Mouse (Mus musculus): Measurements from ENCODE around the gene Kcnk13. TPM values are rescaled to one million over a fixed set of nuclear protein-coding genes. Genes with fewer than 3 reads are reported as not detected.
A peak's percentile ranks its signal among the peaks of the same experiment; 100 is the strongest.

The Kcnk13 gene
- polyA plus RNA-seq, 1 experiment: 3.0 TPM

DNA sequence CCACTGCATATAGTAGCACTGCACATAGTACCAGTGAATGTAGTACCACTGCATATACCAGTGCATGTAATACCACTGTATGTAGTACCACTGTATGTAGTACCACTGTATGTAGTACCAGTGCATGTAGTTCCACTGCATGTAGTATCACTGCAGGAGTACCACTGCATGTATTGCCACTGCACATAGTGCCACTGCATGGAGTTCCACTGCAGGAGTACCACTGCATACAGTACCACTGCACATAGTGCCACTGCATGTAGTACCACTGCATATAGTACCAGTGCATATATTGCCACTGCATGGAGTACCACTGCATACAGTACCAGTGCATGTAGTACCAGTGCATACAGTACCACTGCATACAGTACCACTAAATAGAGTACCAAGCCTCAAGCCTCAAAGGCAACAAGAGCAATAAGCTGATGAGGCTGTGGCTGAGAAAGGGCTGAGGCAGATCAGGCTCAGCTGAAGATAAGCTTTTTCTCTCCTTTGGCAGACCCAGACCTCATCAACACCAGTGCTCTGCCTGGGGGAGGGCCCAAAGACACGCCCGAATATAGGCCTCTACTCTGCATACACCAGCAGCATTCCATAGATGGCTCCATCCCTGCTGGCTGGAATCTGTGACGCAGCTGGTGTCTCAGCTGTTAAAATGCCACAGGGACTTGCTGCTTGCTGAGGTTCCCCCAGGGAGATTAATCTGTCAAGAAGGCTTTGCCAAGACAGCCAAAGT is 135.8 kb downstream of the Kcnk13 start:
- H3K4me1 ChIP-seq (ENCODE audit: control insufficient read depth, insufficient read depth, low read length): no peaks in the 10 kb centered on the region
- H3K4me3 ChIP-seq (replicated peaks; ENCODE audit: extremely low read depth, low read depth, low read length): no peak overlapping the region
- WGBS: 45% methylated on average over 3 of the region's 3 CpGs
- no peak for DNase-seq
- TF ChIP-seq POLR2A (IDR thresholded peaks at IDR 0.05; ENCODE audit: borderline replicate concordance, extremely low read depth, low read depth, low read length): no peak

DNA sequence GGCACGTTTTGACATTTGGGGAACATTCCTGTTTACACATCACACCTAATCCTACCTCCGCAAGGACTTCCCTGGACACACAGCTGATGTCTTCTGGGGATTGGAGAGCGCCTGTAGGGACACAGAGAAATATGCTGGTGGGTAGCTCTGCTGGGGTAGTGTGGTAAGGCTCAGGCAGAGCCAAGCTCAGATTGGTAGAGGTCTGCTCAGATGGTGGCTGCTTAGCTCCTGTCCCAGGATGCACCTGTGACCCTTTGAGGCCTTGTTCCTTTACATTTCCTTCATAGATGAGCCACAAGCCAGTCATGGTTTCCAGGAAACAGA is 136.4 kb downstream of the Kcnk13 start:
- no peaks in the 10 kb centered on the region for H3K4me1 ChIP-seq (ENCODE audit: control insufficient read depth, insufficient read depth, low read length)
- WGBS: 60% methylated on average over 3 of the region's 3 CpGs
- no peak for DNase-seq
- no peak overlapping the region for H3K4me3 ChIP-seq (replicated peaks; ENCODE audit: extremely low read depth, low read depth, low read length)
- no peak for TF ChIP-seq CTCF (IDR thresholded peaks at IDR 0.05; ENCODE audit: insufficient read depth, low read length)
- no peak for TF ChIP-seq POLR2A (IDR thresholded peaks at IDR 0.05; ENCODE audit: borderline replicate concordance, extremely low read depth, low read depth, low read length)

GRCm38 (mm10) chr12:100101651-100102050 is 137.4 kb downstream of the Kcnk13 start:
- 58% methylated on average over 3 of the region's 3 CpGs for WGBS
- Histone ChIP-seq H3K4me1 (ENCODE audit: control insufficient read depth, insufficient read depth, low read length) (no peaks in the 10 kb centered on the region), H3K4me3 (replicated peaks; ENCODE audit: extremely low read depth, low read depth, low read length) (no peak overlapping the region)
- TF ChIP-seq CTCF (IDR thresholded peaks at IDR 0.05; ENCODE audit: insufficient read depth, low read length) (no peak), POLR2A (IDR thresholded peaks at IDR 0.05; ENCODE audit: borderline replicate concordance, extremely low read depth, low read depth, low read length) (no peak)
- DNase-seq: no peak

DNA sequence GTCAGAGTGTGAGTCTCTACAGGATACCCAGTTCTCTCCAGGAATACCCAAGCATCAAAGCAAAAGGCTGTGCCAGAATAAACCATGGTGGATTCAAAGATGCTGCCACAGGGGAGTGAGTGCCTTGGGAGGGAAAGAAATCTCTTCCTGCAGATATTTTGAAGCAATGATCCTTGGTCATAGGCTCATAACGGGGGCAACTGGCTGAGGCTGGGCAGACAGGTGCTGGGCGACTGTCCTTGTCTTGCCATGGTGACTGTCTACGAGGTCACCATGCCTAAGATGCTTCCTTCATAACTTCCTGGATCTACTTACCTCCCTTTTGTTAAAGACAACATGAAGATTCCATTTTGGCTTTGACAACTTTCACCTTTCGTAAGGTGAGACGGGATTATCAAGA is 140.2 kb downstream of the Kcnk13 start:
- no peaks in the 10 kb centered on the region for H3K4me1 ChIP-seq (ENCODE audit: control insufficient read depth, insufficient read depth, low read length)
- no peak overlapping the region for H3K4me3 ChIP-seq (replicated peaks; ENCODE audit: extremely low read depth, low read depth, low read length)
- DNase-seq: no peak
- no peak for TF ChIP-seq CTCF (IDR thresholded peaks at IDR 0.05; ENCODE audit: insufficient read depth, low read length)
- TF ChIP-seq POLR2A (IDR thresholded peaks at IDR 0.05; ENCODE audit: borderline replicate concordance, extremely low read depth, low read depth, low read length): no peak
- WGBS: 84% methylated on average over 5 of the region's 5 CpGs

DNA sequence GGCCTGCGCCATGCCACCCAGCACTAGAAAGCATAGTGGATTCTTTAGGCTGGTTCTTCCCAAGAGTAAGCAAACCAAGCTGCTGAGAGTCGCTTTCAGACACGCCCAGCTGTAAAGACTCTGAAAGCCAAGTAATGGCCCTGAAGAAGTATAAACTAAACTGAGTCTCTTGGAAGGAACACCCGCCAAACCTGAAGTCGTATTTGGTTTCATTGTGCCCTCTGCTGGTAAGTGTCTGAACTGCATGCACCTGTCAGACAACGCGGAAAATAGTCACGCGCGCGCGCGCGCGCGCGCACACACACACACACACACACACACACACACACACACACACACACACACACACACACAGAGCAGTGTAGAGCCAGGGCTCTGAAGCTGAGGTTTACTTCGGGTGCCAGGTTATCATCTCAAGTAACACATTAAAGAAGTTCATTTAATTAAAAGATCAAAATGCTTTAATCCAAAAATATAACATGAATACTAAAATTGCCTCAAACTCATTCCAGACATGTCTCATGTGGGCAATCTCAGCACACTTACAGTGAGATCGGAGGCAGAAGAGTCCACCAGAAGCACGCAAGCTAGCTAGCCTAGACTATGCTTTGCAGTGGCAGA is 142.1 kb downstream of the Kcnk13 start:
- WGBS: 12% methylated on average over 20 of the region's 20 CpGs
- TF ChIP-seq POLR2A (IDR thresholded peaks at IDR 0.05; ENCODE audit: borderline replicate concordance, extremely low read depth, low read depth, low read length): no peak
- peak; percentile 66 for TF ChIP-seq CTCF (IDR thresholded peaks at IDR 0.05; ENCODE audit: insufficient read depth, low read length)
- H3K4me3 ChIP-seq (replicated peaks; ENCODE audit: extremely low read depth, low read depth, low read length): no peak overlapping the region
- H3K4me1 ChIP-seq (ENCODE audit: control insufficient read depth, insufficient read depth, low read length): peaks cover 3% of the 10 kb centered on the region; the same call in 1 of the 2 replicates
- peak; percentile 73 for DNase-seq

DNA sequence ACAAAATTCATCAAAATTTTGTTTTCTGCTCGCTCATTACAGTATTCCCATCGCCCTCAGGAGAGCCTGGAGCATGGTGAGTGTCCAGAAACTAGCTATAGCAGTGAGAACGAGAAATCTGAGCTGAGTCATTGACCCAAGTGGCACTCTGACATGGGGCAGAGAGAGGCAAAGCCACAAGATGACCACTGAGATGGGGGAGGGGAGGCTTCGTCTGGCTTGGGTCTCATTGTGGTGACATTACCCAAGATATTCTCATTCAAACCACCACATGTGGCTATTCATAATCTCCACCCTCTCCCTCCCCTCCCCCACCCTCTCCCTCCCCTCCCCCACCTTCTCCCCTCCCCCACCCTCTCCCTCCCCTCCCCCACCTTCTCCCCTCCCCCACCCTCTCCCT is 143.1 kb downstream of the Kcnk13 start:
- WGBS: 46% methylated on average over 4 of the region's 4 CpGs
- Histone ChIP-seq H3K4me3 (replicated peaks; ENCODE audit: extremely low read depth, low read depth, low read length) (no peak overlapping the region), H3K4me1 (ENCODE audit: control insufficient read depth, insufficient read depth, low read length) (peaks cover 6% of the 10 kb centered on the region; the same call in 1 of the 2 replicates)
- no peak for DNase-seq
- TF ChIP-seq CTCF (IDR thresholded peaks at IDR 0.05; ENCODE audit: insufficient read depth, low read length) (no peak), POLR2A (IDR thresholded peaks at IDR 0.05; ENCODE audit: borderline replicate concordance, extremely low read depth, low read depth, low read length) (no peak)

- Histone ChIP-seq H3K4me1 (ENCODE audit: control insufficient read depth, insufficient read depth, low read length) (peaks cover 6% of the 10 kb centered on the region; the same call in 1 of the 2 replicates), H3K4me3 (replicated peaks; ENCODE audit: extremely low read depth, low read depth, low read length) (peak within 1 kb of the TSS; percentile 74)
- DNase-seq: peak; percentile 77
- TF ChIP-seq POLR2A (IDR thresholded peaks at IDR 0.05; ENCODE audit: borderline replicate concordance, extremely low read depth, low read depth, low read length) (peak; percentile 78; the same call in 1 of the 2 replicates), CTCF (IDR thresholded peaks at IDR 0.05; ENCODE audit: insufficient read depth, low read length) (no peak)
- under 1% methylated on average over 58 of the region's 58 CpGs for WGBS
Observed at GRCm38 (mm10) chr12:100109986-100110696, 145.8 kb downstream of the Kcnk13 start, which contains the start of gene Psmc1. TSS of gene Psmc1 (plus strand) at chr12:100110154.

Other genes with a start within 250 kb of the Kcnk13 start
- gene Efcab11, start 80.1 kb upstream of the Kcnk13 start, polyA plus RNA-seq (2012; rRNA removed): 0.34 and 0.48 TPM in 2 replicates
- gene Tdp1, start 80.0 kb upstream of the Kcnk13 start, polyA plus RNA-seq (2012; rRNA removed): 10.2 and 12.9 TPM in 2 replicates
- gene Psmc1, start 145.7 kb downstream of the Kcnk13 start, polyA plus RNA-seq (2012; rRNA removed): 20.6 and 34.2 TPM in 2 replicates
- 7.0 and 11.6 TPM in 2 replicates for gene Nrde2, start 195.2 kb downstream of the Kcnk13 start, polyA plus RNA-seq (2012; rRNA removed)
- 399 and 586 TPM in 2 replicates for gene Calm1, start 234.9 kb downstream of the Kcnk13 start, polyA plus RNA-seq (2012; rRNA removed)